Mouse (Mus musculus) B cell, adult 62 days (primary cell): ENCODE results near the gene Tmem123. TPM values are rescaled to one million over a fixed set of nuclear protein-coding genes. Genes with fewer than 3 reads are reported as not detected.

Source experiments
- total RNA-seq: library from RNA; stranded (reverse); gene quantifications from 4 replicates; pipeline ENCODE4 v1.2.4, GENCODE M21; 2023

Tmem123 gene
- 230 to 242 TPM (median 236 TPM) in 4 replicates for total RNA-seq

DNA sequence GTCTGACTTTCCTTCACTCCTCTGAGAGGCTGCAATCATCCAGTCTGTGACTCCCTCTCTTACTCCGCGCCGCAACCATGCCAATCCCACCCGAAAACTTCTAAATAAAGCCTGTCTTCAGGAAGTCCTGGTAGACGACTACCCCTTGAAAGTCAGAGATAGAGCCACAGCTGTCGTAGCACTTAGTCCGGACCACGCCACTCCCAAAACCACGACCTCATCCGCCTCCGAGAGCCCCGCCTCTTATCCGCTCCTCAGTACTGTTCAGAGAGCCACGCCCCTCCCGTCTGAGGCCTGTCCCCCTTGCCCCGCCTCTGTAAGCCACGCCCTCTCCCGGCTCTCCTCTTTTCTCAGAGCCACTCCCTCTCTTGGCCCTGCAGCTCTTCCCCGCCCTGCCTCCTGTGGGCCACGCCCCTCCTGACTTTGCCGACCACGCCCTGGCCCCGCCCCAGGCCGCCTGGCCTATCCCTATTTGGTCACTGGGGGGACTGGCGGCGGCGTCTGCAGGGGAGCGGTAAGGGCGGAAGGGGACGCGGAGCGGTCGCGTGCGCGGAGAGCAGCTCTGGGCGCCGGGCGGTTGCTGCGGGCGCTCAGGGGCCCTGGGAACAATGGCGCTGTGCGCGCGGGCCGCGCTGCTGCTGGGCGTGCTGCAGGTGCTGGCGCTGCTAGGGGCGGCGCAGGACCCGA lies at the start of gene Tmem123:
TSS of gene Tmem123 (plus strand) at position 428 of the 687 bp plus-strand sequence.

DNA sequence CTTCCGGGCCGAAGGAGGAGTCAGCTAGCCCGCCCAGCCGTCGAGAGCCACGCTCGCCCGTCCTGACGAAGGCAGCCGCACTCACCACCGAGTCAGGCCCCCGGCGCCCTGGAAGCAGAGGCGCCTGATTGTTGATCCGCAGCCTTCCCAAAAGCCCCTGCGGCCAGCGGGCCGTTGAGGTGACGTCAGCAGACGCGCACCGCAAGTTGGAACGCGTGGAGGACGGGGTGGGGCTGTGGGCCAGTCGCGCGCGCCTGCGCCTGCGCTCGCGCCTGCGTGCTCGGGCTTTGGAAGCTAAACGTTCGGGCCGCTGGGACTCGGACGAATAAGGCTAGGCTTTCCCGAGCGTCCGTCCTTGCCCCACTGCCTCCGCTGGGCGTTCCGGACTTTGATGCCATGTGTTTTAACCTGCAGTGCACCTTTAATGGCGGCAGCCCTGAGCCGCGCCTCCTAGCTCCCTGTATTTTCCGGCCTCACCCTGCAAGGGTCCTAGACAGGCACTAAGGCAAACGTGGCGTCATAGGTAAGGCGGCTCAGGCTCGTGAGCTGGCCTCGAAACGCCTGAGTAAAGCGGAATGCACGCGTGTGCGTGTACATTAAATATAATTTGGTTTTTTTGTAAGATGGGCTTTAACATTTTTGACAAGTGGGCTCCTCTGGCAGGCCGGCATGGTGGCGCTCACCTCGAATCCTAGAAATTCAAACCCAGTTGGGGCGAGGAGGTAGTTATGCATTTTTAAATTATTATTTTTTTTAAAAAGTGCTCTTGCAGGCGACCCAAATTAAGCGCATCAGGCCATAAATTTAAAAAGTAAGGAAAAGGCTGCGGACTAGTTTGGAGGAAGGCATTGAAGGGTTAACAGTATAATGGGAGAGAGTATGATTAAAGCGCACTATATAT lies 73.3 kb downstream of the Tmem123 start, which contains the start of gene Birc2:
TSS of gene Birc2 (minus strand) at position 160 of the 901 bp plus-strand sequence.

Other genes starting within 250 kb of the Tmem123 start
- 0.22 to 0.40 TPM in 2 of 4 replicates, not detected in the others for gene Mmp8, start 205.6 kb upstream of the Tmem123 start, total RNA-seq
- not detected in 4 replicates for gene Mmp27, start 192.6 kb upstream of the Tmem123 start, total RNA-seq
- not detected in 4 replicates for gene Mmp20, start 135.8 kb upstream of the Tmem123 start, total RNA-seq
- gene Mmp7, start 72.0 kb upstream of the Tmem123 start, total RNA-seq, result not detected in 4 replicates
- 122 to 145 TPM (median 137 TPM) in 4 replicates for gene Birc2, start 73.0 kb downstream of the Tmem123 start, total RNA-seq
- 684 to 739 TPM (median 707 TPM) in 4 replicates for gene Birc3, start 109.1 kb downstream of the Tmem123 start, total RNA-seq
- gene Yap1, start 240.6 kb downstream of the Tmem123 start, total RNA-seq, result not detected in 4 replicates